Mouse (Mus musculus) layer of hippocampus, postnatal 14 days (tissue): ENCODE data around the gene Meox1. TPM values are rescaled to one million over a fixed set of nuclear protein-coding genes. Genes with fewer than 3 reads are reported as not detected.

Experiments used
- DNase-seq, 2 experiments: peaks; one replicate each; pipeline ENCODE4 v3.0.0; 2021 to 2022; ENCODE audit warnings: low spot score in 2 of 2, mixed read lengths in 1 of 2
- total RNA-seq, 2 experiments: library from RNA; stranded (reverse); gene quantifications; 2 replicates each; pipeline ENCODE4 v1.2.3; 2021

The Meox1 gene
- total RNA-seq, 2 experiments from 2014 or later: 1.9 to 2.0 TPM

DNA sequence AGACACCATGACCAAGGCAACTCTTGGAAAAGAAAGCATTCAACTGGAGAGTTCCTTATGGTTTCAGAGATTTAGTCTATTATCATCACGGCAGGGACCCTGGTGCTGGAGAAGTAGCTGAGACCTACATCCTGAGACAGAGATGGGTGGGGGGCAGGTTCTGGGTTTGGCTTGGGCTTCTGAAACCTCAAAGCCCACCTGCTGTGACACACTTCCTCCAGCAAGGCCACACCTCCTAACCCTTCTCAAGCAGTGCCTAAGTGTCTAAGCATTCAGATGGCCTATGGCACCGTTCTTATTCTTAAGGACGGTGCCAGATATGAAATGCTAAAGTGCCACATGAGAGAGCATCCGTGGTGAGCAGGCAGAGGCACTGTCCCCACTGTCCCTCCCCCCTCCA is 4.2 kb upstream of the Meox1 start:
- DNase-seq: no peak

DNA sequence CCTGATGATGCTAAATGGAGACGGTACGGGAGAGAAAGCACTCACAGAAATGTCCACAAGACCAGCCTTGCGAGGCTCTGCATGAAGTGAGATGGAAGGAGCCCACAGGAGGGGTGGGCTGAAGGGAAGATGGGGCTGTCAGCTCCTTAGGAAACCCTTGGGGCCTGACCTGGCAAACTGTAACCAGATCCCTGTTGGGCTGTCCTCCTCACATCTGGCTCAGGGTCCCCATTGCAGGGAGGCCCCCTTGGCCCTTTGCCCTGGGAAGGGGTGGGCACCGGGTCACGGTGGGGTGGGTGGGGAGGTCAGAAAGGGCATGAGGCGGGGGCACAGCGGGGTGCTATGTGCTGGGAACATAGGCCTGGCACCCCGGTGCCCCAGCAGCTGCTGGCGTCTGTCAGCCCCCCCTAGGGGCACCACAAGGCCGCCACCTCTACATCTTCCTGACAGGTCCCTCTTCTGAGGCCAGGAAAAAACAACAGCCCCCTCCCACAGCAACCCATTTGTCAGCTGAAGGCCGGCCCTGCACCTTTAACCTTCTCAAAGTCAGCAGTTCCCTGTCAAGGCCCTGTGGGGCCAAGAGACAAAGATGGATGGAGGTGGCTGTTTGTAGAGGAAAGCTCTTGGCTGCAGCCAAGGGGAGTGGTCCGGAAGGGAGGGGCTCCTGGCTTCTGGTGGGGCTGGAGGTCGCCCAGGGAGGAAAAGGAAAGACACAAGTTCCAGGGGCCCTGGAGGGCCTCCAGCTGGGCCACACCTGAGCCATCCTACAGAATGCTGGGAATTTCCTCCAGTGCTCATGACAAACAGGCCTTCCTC is 2.6 kb upstream of the Meox1 start:
- DNase-seq: no peak

DNA sequence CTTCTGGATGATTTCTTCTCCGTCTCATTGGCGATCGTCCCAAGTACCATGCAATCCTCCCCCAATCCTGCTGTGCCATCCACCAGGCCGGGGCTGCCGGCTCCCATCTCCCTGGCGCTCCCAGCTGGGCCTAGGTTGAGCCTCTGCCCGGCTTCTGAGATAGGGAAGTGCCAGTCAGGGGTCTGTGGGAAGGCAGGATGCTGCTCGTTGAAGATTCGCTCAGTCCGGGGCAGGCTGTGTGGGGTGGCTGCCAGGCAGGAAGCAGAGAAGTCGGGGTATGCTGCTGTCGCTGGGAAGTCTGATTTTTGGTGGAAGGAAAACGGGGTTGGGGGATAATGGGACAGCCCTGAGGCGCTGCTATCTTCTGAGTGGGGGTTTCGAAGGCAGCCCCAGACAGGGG is 614 bp downstream of the Meox1 start:
- no peak for DNase-seq

DNA sequence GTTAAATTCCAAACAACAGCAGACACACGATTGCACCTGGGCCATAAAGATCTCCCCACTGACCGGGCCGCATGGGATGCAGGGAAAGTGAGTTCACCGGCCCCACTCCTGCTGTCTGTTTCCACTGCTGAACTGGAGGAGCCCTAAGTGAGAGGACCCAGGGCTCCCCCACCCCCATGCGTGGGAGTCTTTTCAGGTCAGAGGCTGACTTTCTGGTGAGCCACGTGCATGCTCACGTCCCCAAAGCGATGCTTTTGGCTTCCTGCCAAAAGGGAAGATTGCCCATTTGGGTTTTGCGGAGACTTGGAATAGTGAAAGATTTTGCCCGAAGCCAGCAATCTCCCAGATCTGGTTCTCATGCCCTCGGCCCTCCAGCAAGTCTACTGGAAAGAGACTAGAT is 2.7 kb downstream of the Meox1 start:
- no peak for DNase-seq

DNA sequence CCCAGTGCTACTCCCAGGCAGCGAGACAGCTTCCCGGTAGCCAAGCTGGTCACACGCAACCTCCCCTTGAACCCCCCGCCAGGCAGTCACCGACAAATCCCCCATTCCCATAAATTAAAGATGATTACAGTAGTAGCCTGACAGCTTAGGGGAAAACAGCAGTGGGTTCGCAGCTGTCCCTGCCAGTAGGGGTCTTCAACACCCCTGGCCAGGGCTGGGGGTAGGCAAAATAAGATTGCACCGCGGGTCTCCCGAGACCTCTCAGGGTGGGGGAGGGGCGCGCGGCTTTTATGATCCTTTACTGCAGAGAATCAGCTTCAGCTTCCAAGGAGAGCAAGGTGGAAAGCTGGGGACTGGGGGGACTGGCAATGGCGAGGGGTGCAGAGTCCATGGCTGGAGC is 4.4 kb downstream of the Meox1 start:
- no peak for DNase-seq

DNA sequence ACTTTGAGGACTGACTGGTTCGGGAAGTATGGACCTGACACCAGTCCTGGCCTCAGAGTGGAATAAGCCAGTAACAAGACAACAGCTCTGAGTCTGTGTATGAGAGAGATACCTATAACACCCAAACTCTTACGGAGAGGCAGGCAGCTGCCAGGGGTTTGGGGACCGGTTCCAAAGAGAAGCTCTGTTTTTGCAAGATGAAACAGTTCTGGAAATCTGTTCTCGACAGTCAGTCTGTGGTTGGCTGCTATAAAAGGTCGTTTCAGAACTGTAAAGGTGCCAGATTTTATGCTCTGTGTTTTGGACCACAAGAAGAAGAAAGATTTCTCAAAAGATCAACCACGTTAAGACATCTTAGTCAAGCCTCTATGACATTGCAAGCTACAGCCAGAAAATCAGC is 5.4 kb downstream of the Meox1 start:
- DNase-seq: no peak

DNA sequence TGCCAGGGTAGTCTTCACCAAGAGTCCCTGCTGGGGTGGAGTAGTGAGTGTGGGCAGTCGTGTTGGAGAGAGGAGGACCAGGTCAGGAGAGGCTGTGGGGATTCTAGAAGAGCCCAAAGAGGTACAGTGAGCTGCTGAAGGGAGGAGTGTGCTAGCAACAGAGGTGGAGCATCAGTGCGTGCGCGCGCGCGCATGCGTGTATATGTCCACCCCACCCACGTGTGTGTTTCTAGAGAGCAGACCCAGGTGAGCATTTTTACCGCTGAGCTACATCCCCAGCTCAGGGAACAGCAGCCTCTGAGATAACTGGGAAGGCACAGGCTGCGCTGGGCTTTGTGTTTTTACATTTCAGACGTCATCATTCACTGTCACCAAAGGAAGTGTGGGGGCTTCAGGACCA is 7.7 kb downstream of the Meox1 start:
- no peak for DNase-seq

DNA sequence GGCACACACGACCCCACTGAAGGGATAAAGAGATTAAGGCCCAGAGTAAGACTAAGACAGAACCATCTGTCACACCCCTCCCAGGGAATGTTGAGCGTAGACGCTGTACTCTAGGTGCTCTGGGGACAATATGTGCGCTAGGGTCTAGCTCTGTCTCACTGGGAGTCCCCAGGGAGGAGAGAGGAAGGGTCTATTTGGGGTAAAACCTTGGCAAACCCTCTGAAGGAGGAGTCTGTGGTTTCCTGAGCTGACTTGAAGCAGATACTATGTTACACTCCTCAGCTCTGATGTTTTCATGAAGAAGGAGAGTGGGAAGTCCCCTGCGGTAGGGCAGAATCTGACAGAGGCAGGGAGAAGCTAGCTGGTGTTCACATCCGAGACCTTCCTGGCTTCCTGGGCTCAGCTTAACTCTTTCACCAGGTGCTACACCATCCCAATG is 8.3 kb downstream of the Meox1 start:
- no peak for DNase-seq

DNA sequence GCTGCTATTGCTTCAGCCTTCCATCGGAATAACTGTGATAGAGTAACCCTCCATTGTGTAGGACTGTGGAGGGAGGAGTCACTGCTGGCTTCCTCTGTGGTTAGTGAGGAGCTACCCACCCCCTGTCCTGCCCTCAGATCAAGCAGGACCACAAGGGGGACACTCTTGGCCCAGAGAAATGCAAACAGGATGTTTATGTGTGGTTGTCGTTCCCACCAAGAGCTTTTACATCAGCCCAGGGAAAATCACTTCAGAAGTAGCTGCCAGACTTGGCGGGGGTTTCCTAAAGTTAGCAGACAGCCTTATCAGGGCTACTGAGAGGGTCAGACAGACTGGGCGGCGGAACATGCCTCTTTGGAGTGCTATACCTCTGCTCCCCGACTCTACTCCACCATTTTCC is 8.9 kb downstream of the Meox1 start:
- DNase-seq: no peak

DNA sequence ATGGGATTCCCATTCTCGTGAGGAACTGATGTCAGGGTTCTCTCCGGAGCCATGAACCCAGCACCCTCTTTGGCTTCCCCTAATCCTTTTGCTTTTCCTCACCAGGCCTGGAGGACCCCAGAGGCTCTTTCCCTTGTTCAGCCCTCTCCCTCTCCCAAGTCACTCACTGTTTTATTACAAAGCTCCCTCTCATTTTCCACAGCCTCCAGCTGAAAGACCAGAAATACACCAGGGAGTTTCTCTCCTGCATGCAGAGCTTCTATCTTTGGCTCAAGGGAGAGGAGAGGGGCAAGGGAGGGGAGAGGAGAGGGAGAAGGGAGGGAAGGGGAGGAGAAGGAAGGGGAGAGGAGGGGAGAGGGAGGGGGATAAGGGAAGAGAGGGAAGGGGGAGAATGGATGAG is 10.3 kb downstream of the Meox1 start:
- no peak for DNase-seq

DNA sequence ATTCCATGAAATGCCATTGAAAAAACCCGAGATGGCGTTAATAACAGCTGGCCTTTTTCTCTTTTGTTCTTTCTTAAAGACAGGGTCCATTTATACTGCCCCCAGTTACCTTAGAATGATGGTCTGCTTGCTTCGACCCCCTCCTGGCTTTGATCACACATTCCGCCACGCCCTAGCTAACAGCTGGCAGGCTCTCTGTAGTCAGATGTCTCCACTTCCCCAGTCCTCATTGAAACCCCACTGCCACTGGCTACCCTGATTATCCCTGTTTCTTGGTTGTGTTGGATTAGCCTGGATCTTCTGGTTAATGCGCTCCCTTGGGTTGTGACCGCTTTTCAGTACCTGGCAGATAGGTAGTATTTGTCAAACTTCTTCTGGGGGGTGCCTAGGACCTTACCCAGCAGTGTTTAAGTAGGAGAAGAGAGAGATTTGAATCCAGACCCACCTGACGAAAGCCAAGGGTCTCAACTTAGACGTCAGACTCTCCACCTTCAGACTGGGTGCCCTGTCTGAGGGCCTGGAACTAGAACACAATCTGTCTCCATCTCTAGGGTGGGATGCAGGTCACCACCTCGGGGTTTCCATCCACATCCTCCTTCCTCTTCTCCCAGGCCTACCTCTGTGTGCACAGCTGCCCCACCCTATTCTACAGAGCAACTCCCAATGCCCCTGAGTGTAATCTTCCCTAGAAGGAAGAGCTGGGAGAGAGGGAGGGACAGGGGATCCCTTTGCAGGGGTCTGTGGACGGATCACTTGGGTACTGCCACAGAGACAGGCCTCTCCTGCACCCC is 11.5 kb downstream of the Meox1 start:
- no peak for DNase-seq

DNA sequence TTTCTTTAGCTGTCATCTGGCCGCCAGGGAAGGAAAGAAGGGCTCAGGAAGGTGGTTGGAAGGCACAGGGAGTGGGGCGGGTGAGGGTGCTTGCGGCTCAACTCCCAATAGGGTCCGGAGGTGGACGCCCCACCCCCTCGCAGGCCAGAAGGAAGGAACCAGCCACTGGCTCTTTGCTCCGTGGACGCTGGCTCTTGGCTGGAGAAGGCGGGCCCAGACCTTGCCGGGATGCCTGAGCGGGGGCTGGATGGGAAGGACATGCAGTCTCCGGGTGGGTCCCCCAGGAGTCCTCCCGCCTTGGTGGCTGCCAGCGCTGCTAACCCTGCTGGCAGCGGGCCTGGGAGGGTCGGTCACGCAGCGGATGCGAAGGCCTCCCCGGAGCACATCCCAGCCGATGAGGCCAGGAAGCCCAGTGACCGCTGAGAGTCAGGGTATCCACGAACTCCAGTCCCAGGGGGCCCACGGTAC is 12.5 kb downstream of the Meox1 start:
- peak in 1 of 2 experiments; percentile 21 for DNase-seq

DNA sequence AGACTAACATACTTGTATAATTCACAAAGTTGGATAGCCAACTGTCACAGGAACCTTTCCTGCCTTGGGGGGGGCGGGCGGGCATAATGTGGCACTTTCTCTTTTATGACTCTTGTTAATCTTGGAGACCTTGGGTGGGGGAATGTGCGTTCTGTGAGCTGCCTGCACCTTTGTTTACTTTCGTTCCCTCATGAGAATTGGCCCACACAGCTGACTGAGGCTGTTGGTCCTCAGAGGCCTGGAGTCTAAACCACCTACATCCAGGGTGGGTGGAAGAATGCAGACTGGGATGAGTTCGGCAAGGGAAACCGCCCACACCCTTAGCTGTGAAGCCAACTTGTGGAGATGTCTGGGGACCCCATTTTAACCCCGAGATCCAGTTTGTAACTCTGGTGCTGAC is 13.0 kb downstream of the Meox1 start:
- DNase-seq: no peak

DNA sequence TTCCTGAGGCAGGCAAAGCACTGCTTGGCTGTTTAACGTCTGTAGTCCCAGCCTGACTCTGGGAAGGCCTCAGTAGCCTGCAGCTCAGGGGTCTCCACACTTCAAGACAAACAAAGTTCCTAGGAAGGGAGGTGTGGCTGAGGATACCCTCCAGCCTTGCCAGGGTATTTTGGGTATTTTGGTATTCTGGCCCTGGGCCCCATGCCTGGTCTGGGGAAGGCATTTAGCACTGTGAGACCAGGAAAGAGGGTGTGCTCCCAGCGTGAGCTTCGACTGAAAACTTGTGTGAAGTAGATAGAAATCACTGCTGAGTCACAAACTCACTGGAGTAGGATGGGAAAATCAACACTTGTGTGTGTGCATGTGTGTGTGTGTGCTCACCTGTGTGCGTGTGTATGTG is 14.5 kb downstream of the Meox1 start:
- DNase-seq: no peak

DNA sequence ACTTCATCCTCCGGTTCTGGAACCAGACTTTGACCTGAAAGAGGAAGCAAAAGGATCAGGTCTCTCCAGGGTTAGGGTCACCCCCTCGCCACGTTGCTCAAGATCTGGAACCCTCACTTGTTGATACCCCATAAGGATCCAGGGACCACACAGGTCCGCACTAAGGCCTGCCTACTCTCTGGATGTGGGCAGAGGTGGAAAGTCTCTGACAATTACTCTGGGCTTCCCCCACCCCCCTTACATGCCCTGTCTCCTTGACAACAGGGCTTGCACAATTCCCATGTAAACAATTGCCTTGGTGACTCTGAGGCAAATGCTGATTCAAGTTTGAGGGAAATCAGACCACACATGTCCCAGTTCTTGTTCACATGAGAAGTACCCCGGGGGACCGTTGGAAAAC is 15.5 kb downstream of the Meox1 start:
- DNase-seq: no peak

DNA sequence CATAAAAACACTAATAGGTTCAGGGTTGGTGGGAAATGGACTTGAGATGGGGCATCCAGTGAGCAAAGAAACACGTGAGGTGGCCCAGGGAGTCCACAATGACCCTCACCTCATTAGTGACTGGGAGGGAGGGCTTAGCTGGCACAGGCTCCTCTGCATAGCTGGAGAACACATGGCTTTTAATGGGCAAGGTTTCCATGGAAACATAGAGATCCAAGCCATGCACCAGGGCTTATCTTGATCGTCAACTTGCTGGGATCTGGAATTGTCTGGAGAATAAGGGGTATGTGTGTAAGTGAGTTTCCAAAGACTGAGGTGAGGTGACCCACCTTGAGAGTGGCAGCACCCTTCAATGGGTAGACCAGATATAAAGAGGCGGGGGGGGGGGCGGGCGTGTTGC is 19.2 kb downstream of the Meox1 start:
- no peak for DNase-seq

DNA sequence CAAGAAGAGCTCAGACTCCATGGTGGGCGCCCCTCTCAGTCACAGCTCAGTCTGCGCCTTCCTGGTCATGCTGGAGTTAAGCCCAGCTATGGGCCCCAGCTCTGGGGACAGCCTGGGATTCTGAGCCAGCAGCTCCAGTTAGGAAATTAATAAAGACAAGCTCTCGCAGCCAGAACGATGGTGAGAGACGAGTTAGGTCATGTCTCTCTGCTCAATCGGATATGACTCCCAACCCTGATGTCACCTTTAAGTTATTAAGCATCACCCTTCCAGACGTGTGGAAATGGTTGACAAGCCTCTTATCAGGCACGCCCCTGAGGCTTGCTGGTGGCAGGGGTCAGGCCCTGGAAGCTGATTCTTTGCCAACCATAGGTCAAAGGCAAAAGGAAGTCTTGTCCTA is 20.3 kb downstream of the Meox1 start:
- DNase-seq: no peak

DNA sequence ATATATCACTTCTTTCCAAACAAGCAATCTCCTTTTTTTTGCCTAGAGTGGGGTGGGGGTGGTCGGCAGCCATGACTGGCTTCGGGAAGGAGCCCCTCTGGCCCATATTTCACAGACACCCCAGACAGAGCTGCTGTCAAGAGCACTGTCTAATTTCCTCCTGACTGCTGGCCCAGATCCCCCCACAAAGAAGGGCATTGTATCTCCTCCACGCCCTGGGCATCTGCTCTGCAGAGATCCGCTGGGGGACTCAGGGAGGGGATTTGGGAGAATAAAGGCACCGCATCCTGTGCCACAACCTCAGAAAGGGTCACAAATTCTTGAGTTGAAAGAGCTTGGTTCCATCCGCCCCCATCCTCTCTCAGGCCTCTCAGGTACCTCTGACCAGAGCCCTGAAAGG is 22.7 kb downstream of the Meox1 start:
- DNase-seq: no peak

DNA sequence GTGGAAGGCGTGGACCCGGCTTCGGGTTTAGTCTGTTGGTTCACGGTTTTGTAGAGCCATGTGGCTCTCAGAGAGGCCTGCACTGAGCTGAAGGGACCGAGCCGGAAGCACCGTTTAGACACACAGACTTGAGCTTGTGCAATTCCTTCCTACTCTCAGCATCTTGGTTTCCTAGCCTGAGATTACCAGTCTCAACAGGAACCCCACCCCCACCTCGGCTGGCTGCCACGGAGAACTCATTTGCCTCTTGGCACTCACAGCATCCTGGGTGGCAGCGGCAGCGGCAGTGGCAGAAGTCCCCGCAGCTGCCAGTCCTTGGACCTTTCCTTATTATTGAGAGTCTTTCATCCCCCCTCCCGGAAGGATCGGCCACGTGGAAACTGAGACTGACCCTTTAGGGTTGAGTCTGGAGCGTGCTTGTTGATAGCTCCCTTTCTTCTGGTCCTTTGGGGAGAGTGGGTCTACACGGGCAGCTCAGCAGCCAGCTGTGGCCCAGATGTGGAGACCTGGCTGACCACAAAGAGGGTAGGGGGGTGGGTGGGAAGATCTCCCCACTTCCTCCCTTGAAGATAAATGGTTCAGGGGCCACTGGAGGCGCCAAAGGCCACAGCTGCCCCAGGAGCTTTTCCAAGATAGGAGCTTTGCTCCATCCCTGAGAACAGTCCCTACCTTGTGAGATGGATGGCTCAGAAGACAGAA is 24.0 kb downstream of the Meox1 start:
- DNase-seq: peak; percentile 61 to 63

DNA sequence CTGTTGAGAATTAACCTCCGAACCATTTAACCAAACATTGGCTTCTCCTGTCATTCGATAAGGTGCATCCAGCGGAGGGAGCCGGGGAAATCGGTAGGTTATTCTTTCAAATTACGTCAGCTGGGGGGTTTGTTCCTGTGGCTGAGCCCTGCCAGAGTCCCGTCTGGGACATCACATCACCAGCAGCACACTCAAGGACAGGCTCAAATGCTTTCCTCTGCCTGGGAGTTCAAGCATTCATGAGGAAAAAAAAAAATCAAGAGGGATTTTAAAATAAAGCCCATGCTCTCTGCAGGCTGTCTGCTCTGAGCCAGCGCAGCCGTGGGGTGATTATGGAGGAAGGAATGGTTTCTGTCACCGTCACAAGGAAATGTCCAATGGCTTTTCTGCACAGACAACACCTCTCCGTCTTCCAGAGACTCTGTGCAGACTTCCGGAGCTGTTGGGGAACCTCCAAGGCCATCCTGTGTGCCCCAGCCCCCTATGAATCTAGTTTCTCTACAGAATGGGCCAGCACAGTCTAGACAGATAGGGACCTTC is 26.6 kb downstream of the Meox1 start:
- DNase-seq: no peak

DNA sequence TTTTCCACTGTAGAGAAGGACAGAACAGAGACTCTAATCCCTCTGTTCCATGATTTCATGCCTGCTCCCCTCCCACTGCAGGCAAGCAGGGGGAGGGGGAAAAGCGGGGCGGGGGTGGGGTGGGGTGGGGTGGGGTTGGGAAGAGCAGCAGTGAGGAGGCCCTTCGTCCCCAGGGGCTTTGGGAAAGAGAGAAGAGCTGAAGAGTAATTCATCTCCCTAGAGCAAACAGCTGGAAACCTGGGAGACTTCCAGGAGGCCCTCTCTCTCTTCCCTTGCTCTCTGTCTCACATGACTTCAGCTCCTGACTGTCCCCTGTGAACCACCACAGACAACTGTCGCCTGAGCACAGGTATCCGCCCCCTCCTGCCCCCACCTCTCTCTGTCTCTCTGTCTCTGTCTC is 35.4 kb downstream of the Meox1 start:
- DNase-seq: no peak
